Mouse (Mus musculus) small intestine, adult 2 months (tissue): ENCODE results near the gene Rexo1.

Experiments
- CTCF ChIP-seq: fragments of 200-500 bp; IDR thresholded peaks from 2 replicates; pipeline ENCODE4 v1.5.1; 2012; ENCODE audit warnings: low read depth, mild to moderate bottlenecking, control low read depth, inconsistent platforms, low read length, moderate library complexity, mixed read lengths; ENCODE audit not compliant: insufficient replicate concordance, insufficient read length; ENCODE audit errors: extremely low read depth
- POLR2A ChIP-seq: fragments of 200-500 bp; IDR thresholded peaks from 2 replicates; pipeline ENCODE4 v1.6.1; 2012; ENCODE audit warnings: low read depth, mild to moderate bottlenecking, control low read depth, inconsistent platforms, low read length, moderate library complexity

DNA sequence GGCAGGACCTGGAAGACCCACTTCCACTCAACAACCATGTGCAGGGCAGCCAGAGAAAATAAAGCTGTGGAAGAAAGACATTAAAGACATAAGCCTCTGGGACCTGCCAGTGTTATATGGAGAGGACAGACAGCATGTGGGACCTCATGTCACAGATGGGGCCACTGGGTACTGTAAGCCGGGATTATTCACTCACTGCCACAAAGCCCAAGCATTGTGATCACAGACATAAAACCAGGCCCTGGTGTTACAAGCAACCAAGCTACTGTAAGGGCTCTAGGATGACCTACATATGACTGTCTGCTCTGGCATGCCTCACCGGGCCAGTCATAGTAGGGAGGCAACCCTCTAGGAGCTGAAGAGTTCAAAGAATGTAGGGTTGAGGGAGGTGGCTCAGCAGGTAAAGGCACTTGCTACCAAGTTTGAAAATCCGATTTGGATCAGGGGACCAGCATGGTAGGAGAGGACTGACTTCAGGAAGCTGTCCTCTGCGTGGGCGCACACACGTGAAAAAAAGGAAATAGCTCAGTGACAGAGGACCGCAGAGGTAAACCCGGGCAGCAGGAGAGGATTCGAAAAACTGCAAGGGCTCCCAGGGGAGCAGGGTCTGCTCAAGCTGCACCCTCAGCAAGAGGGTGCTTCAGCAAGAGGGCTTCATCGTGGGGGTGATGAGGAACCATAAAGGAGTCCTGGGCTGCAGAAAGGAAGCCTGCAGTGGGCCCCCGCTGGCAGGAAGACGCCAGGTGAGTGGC, 27.9 kb upstream of the Rexo1 start:
- TF ChIP-seq CTCF (no peak), POLR2A (no peak)
